18 mouse cellular contexts compared by ENCODE assay signal in the genomic region with DNA sequence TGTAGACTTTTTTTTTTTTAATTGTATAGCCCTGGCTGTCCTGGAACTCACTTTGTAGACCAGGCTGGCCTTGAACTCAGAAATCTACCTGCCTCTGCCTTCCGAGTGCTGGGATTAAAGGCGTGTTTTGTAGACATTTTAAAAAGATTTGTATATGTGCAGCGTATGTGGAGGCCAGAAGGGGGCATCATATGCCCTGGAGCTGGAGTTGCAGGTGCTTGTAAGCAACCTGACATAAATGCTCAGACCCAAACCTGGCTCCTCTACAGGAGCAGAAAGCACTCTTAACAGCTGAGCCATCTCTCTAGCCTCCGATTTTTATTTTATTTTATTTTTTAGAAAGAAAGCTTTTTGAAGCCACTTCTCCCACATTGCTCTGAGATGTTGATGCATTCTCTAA.
DNase-seq lines count a peak whose midpoint lies in the region; ATAC-seq and TF ChIP-seq lines count a peak whose summit lies in the region.
"Had no signal": no experiment of that assay in that cellular context is flagged by ENCODE, and none has a peak within 500 bp of the region (broad histone marks: within the 10 kb centered on the region; RNA-seq: fewer than 3 reads in every experiment).

No protein-coding gene starts in this region.

- TF ChIP-seq CTCF in intestine, postnatal 0 days (IDR thresholded peaks at IDR 0.05; ENCODE audit: low read depth) = peak; percentile 32
- TF ChIP-seq CTCF in MEL (IDR thresholded peaks at IDR 0.05 in 2 of 3, conservative IDR thresholded peaks at IDR 0.05 in 1 of 3; ENCODE audit: control insufficient read depth in 1 of 3, insufficient read depth in 1 of 3, low read depth in 2 of 3, low read length in 3 of 3, poor library complexity in 1 of 3, severe bottlenecking in 1 of 3) = peak; percentile 17 to 50 (median 49); a peak in 5 of 6 replicates
- TF ChIP-seq CTCF in stomach, postnatal 0 days (IDR thresholded peaks at IDR 0.05; ENCODE audit: low read depth) = peak; percentile 32

- no peak; the same call in 1 of the 2 replicates for TF ChIP-seq RAD21 in MEL (IDR thresholded peaks at IDR 0.05; ENCODE audit: low read depth, low read length)

- H3K27me3 ChIP-seq in intestine, postnatal 0 days (replicated peaks; ENCODE audit: control insufficient read depth, insufficient read depth, low read length) = no peaks in the 10 kb centered on the region
- no peaks in the 10 kb centered on the region for H3K27me3 ChIP-seq in intestine, embryonic 15.5 days (replicated peaks)
- no peaks in the 10 kb centered on the region for H3K27me3 ChIP-seq in midbrain, embryonic 14.5 days (ENCODE audit: control insufficient read depth, insufficient read depth, low read length)
- H3K27me3 ChIP-seq in midbrain, embryonic 13.5 days = no peaks in the 10 kb centered on the region
- no peaks in the 10 kb centered on the region for H3K27me3 ChIP-seq in MEL (ENCODE audit: control insufficient read depth in 1 of 2, insufficient read depth in 2 of 2, low read length in 2 of 2)
- H3K27me3 ChIP-seq in stomach, postnatal 0 days (ENCODE audit: control insufficient read depth, insufficient read depth, low read length) = no peaks in the 10 kb centered on the region
- H3K27me3 ChIP-seq: forebrain, embryonic 15.5 days; hindbrain, embryonic 15.5 days had no signal

- ATAC-seq in intestine, postnatal 0 days = no peak
- ATAC-seq in intestine, embryonic 15.5 days = no peak
- ATAC-seq in midbrain, embryonic 14.5 days (ENCODE audit: low FRiP score, low TSS enrichment) = no peak
- no peak for ATAC-seq in midbrain, embryonic 13.5 days
- no peak for ATAC-seq in stomach, postnatal 0 days (ENCODE audit: low FRiP score, low TSS enrichment)
- ATAC-seq: activated CD4-positive, CD25-positive, alpha-beta regulatory T cell, adult 4 months; forebrain, embryonic 15.5 days had no signal

- no peak for TF ChIP-seq EP300 in MEL (IDR thresholded peaks at IDR 0.05; ENCODE audit: low read depth in 1 of 2, low read length in 2 of 2)
- TF ChIP-seq EP300 in stomach, postnatal 0 days (optimal IDR thresholded peaks at IDR 0.05) = no peak

- 79% methylated on average over 4 of the region's 4 CpGs for WGBS in intestine, postnatal 0 days
- WGBS in intestine, embryonic 15.5 days = 81% methylated on average over 4 of the region's 4 CpGs
- WGBS in midbrain, embryonic 14.5 days = 88% methylated on average over 4 of the region's 4 CpGs
- WGBS in midbrain, embryonic 13.5 days = 78% methylated on average over 4 of the region's 4 CpGs
- 73% methylated on average over 4 of the region's 4 CpGs for WGBS in stomach, postnatal 0 days

- no peaks in the 10 kb centered on the region for H3K9me3 ChIP-seq in intestine, postnatal 0 days (ENCODE audit: control insufficient read depth)
- H3K9me3 ChIP-seq in intestine, embryonic 15.5 days = no peaks in the 10 kb centered on the region
- no peaks in the 10 kb centered on the region for H3K9me3 ChIP-seq in midbrain, embryonic 14.5 days (ENCODE audit: control insufficient read depth, low read length)
- H3K9me3 ChIP-seq in midbrain, embryonic 13.5 days = no peaks in the 10 kb centered on the region
- no peaks in the 10 kb centered on the region for H3K9me3 ChIP-seq in MEL (replicated peaks; ENCODE audit: insufficient read depth, low read length)
- H3K9me3 ChIP-seq in stomach, postnatal 0 days (ENCODE audit: control insufficient read depth, low read length) = no peaks in the 10 kb centered on the region
- H3K9me3 ChIP-seq: forebrain, embryonic 15.5 days; G1E; heart, embryonic 13.5 days; hindbrain, embryonic 15.5 days had no signal

- H3K9ac ChIP-seq in intestine, postnatal 0 days (ENCODE audit: low read depth, low read length) = no peak overlapping the region
- no peak overlapping the region for H3K9ac ChIP-seq in intestine, embryonic 15.5 days
- no peak overlapping the region for H3K9ac ChIP-seq in midbrain, embryonic 14.5 days (replicated peaks; ENCODE audit: low read length)
- H3K9ac ChIP-seq in midbrain, embryonic 13.5 days (replicated peaks) = no peak overlapping the region
- H3K9ac ChIP-seq in MEL (ENCODE audit: control insufficient read depth, low read depth, low read length, poor library complexity, severe bottlenecking) = no peak overlapping the region
- H3K9ac ChIP-seq in stomach, postnatal 0 days (ENCODE audit: low read length) = no peak overlapping the region
- H3K9ac ChIP-seq: forebrain, embryonic 15.5 days; heart, embryonic 13.5 days; hindbrain, embryonic 15.5 days had no signal

- no peaks in the 10 kb centered on the region for H3K36me3 ChIP-seq in intestine, postnatal 0 days (ENCODE audit: control insufficient read depth, insufficient read depth)
- H3K36me3 ChIP-seq in intestine, embryonic 15.5 days = no peaks in the 10 kb centered on the region
- peaks cover 80% of the 10 kb centered on the region for H3K36me3 ChIP-seq in midbrain, embryonic 14.5 days (ENCODE audit: control insufficient read depth, insufficient read depth, low read length)
- peaks cover 77% of the 10 kb centered on the region for H3K36me3 ChIP-seq in midbrain, embryonic 13.5 days
- H3K36me3 ChIP-seq in MEL (ENCODE audit: control insufficient read depth in 1 of 2, insufficient read depth in 2 of 2, low read length in 2 of 2) = peaks cover 25 to 32% of the 10 kb centered on the region in 2 experiments
- no peaks in the 10 kb centered on the region for H3K36me3 ChIP-seq in stomach, postnatal 0 days (ENCODE audit: control insufficient read depth, insufficient read depth, low read length)
- H3K36me3 ChIP-seq: heart, embryonic 13.5 days had no signal

- H3K4me1 ChIP-seq in intestine, postnatal 0 days (replicated peaks; ENCODE audit: control insufficient read depth, insufficient read depth, low read length) = no peaks in the 10 kb centered on the region
- H3K4me1 ChIP-seq in intestine, embryonic 15.5 days (replicated peaks) = no peaks in the 10 kb centered on the region
- H3K4me1 ChIP-seq in midbrain, embryonic 14.5 days (ENCODE audit: control insufficient read depth, insufficient read depth, low read length) = no peaks in the 10 kb centered on the region
- peaks cover 21% of the 10 kb centered on the region for H3K4me1 ChIP-seq in midbrain, embryonic 13.5 days (replicated peaks)
- H3K4me1 ChIP-seq in MEL (ENCODE audit: control insufficient read depth in 1 of 2, insufficient read depth in 2 of 2, low read length in 2 of 2) = peaks cover 11 to 24% of the 10 kb centered on the region in 2 experiments
- no peaks in the 10 kb centered on the region for H3K4me1 ChIP-seq in stomach, postnatal 0 days (replicated peaks; ENCODE audit: control insufficient read depth, insufficient read depth)

- no peak for TF ChIP-seq POLR2A in MEL (IDR thresholded peaks at IDR 0.05; ENCODE audit: control insufficient read depth in 1 of 2, insufficient read depth in 1 of 2, low read depth in 1 of 2, low read length in 2 of 2, poor library complexity in 1 of 2)

- peak; percentile 31 for DNase-seq in midbrain, embryonic 14.5 days
- peak; percentile 39 for DNase-seq in MEL (ENCODE audit: low read depth, low spot score)
- DNase-seq in stomach, postnatal 0 days (ENCODE audit: low spot score) = no peak
- no peak for DNase-seq in spleen, postnatal 14 days (ENCODE audit: low spot score in 2 of 2)
- DNase-seq: cerebellum, adult 11 months; gastrocnemius, postnatal 10 days; kidney, postnatal 10 days; left cerebral cortex, postnatal 4 days; lung, adult 2 months; thymus, adult 2 months had no signal

- no peak overlapping the region for H3K27ac ChIP-seq in intestine, postnatal 0 days (ENCODE audit: low read depth, low read length)
- no peak overlapping the region for H3K27ac ChIP-seq in intestine, embryonic 15.5 days
- H3K27ac ChIP-seq in midbrain, embryonic 14.5 days (replicated peaks; ENCODE audit: low read depth, low read length) = no peak overlapping the region
- no peak overlapping the region for H3K27ac ChIP-seq in midbrain, embryonic 13.5 days
- no peak overlapping the region for H3K27ac ChIP-seq in MEL (ENCODE audit: control insufficient read depth, low read depth, low read length)
- H3K27ac ChIP-seq in stomach, postnatal 0 days (replicated peaks) = no peak overlapping the region
- H3K27ac ChIP-seq: heart, embryonic 13.5 days; hindbrain, embryonic 15.5 days had no signal

- H3K4me3 ChIP-seq in intestine, postnatal 0 days (ENCODE audit: low read depth, low read length) = no peak overlapping the region
- no peak overlapping the region for H3K4me3 ChIP-seq in intestine, embryonic 15.5 days (replicated peaks)
- H3K4me3 ChIP-seq in midbrain, embryonic 14.5 days (replicated peaks; ENCODE audit: low read depth, low read length) = no peak overlapping the region
- no peak overlapping the region for H3K4me3 ChIP-seq in midbrain, embryonic 13.5 days (replicated peaks)
- no peak overlapping the region for H3K4me3 ChIP-seq in MEL (ENCODE audit: control insufficient read depth in 1 of 2, insufficient read depth in 1 of 2, low read depth in 2 of 2, low read length in 2 of 2)
- no peak overlapping the region for H3K4me3 ChIP-seq in stomach, postnatal 0 days (ENCODE audit: low read depth, low read length)
- H3K4me3 ChIP-seq: forebrain, embryonic 15.5 days; heart, embryonic 13.5 days; hindbrain, embryonic 15.5 days had no signal

- H3K79me2 ChIP-seq in MEL (ENCODE audit: control insufficient read depth, insufficient read depth, low read length, poor library complexity) = no peaks in the 10 kb centered on the region

- H3K4me2 ChIP-seq in intestine, postnatal 0 days (replicated peaks; ENCODE audit: low read depth) = no peak overlapping the region
- no peak overlapping the region for H3K4me2 ChIP-seq in intestine, embryonic 15.5 days (replicated peaks)
- H3K4me2 ChIP-seq in midbrain, embryonic 14.5 days (ENCODE audit: low read length) = no peak overlapping the region
- no peak overlapping the region for H3K4me2 ChIP-seq in midbrain, embryonic 13.5 days (replicated peaks)
- H3K4me2 ChIP-seq in stomach, postnatal 0 days (replicated peaks; ENCODE audit: low read depth) = no peak overlapping the region
- H3K4me2 ChIP-seq: forebrain, embryonic 15.5 days; heart, embryonic 13.5 days; hindbrain, embryonic 15.5 days had no signal

TF ChIP-seq in MEL, 35 proteins besides CTCF, POLR2A, EP300 and RAD21:
- TF ChIP-seq SMC3 (IDR thresholded peaks at IDR 0.05; ENCODE audit: low read depth, low read length) (peak; percentile 44; the same call in 1 of the 2 replicates), ZC3H11A (IDR thresholded peaks at IDR 0.05; ENCODE audit: low read depth, low read length) (no peak), TCF12 (IDR thresholded peaks at IDR 0.05; ENCODE audit: low read depth, low read length) (no peak), E2F4 (IDR thresholded peaks at IDR 0.05; ENCODE audit: borderline replicate concordance, low read depth, low read length) (no peak)

Comparison
In these comparisons a context has a peak if more than half of its experiments do, and no peak if none do; other contexts are left out.
1. DNase-seq: peak in midbrain, embryonic 14.5 days (single experiment) and MEL (single experiment); none in stomach, postnatal 0 days (single experiment) and spleen, postnatal 14 days (0 of 2).
2. Peak in every context shown above with its lines, with median percentiles within 50 percentile points of each other: CTCF ChIP-seq.